Mouse (Mus musculus) lung, postnatal 0 days (tissue): ENCODE measurements at regions not wholly inside any gene's neighbourhood (a gene's known extent, or its start where the extent isn't known, plus 50 kb on each side); places are given as distances from the start of the nearest gene placed in this dataset.

Source experiments
- ATAC-seq: fragments of 200-750 bp; cut with Nextera tagmentation; 2 replicates; pipeline ENCODE4 v1.8.0; 2017; ENCODE audit warnings: moderate library complexity
- DNase-seq: peaks from one replicate; pipeline ENCODE4 v3.0.0-alpha.2; 2016; ENCODE audit warnings: low spot score
- H3K27ac ChIP-seq: fragments of 300-500 bp; sonication (generic); 2 replicates; pipeline ENCODE4 v1.5.1; 2014; ENCODE audit warnings: antibody characterized with exemption, mild to moderate bottlenecking, low read length, mixed read lengths
- H3K27me3 ChIP-seq: fragments of 300-500 bp; sonication (generic); replicated peaks from 2 replicates; pipeline ENCODE4 v1.6.1; 2014; ENCODE audit warnings: low read length, mixed read lengths; ENCODE audit not compliant: insufficient read depth
- H3K36me3 ChIP-seq: fragments of 300-500 bp; sonication (generic); 2 replicates; pipeline ENCODE4 v1.6.1; 2014; ENCODE audit warnings: low read length, mixed read lengths; ENCODE audit not compliant: insufficient read depth
- H3K4me1 ChIP-seq: fragments of 300-500 bp; sonication (generic); 2 replicates; pipeline ENCODE4 v1.6.1; 2014; ENCODE audit warnings: antibody characterized with exemption, low read depth, low read length, mixed read lengths; ENCODE audit not compliant: insufficient read depth
- H3K4me2 ChIP-seq: fragments of 300-500 bp; sonication (generic); replicated peaks from 2 replicates; pipeline ENCODE4 v1.6.1; 2014; ENCODE audit warnings: low read depth, mild to moderate bottlenecking, low read length, moderate library complexity, mixed read lengths
- H3K4me3 ChIP-seq: fragments of 300-500 bp; sonication (generic); 2 replicates; pipeline ENCODE4 v1.5.1; 2014; ENCODE audit warnings: low read depth, low read length
- H3K9ac ChIP-seq: fragments of 300-500 bp; sonication (generic); replicated peaks from 2 replicates; pipeline ENCODE4 v1.6.1; 2014; ENCODE audit warnings: low read depth, mild to moderate bottlenecking
- H3K9me3 ChIP-seq: fragments of 300-500 bp; sonication (generic); 2 replicates; pipeline ENCODE4 v1.6.1; 2016; ENCODE audit warnings: low read length, mixed read lengths
- CTCF ChIP-seq: IDR thresholded peaks from 2 replicates; pipeline ENCODE4 v1.5.1; 2016; ENCODE audit warnings: antibody characterized with exemption, mild to moderate bottlenecking
- EP300 ChIP-seq: IDR thresholded peaks from 2 replicates; pipeline ENCODE4 v1.6.1; 2016; ENCODE audit warnings: antibody characterized with exemption, mild to moderate bottlenecking, control low read depth
- WGBS: fragments of 180-500 bp; shearing (Covaris S2); extraction: QIAGEN DNeasy Blood & Tissue Kit; methylation state at CpG from one replicate; pipeline ENCODE4 v1.1.7; 2014; 5-methylcytosine and 5-hydroxymethylcytosine counted together

GRCm38 (mm10) chr5:42364116-42364515 is 296.4 kb downstream of the Gm16223 start:
- Histone ChIP-seq H3K27me3 (no peaks in the 10 kb centered on the region), H3K4me2 (no peak overlapping the region), H3K4me1 (no peaks in the 10 kb centered on the region), H3K36me3 (no peaks in the 10 kb centered on the region), H3K9me3 (no peaks in the 10 kb centered on the region), H3K9ac (no peak overlapping the region), H3K27ac (no peak overlapping the region), H3K4me3 (no peak overlapping the region)
- TF ChIP-seq CTCF (no peak), EP300 (no peak)
- ATAC-seq = no peak
- DNase-seq = no peak
- 64% methylated on average over 4 of the region's 4 CpGs for WGBS

GRCm38 (mm10) chr5:42387959-42388358 is 320.2 kb downstream of the Gm16223 start:
- no peak overlapping the region for H3K9ac ChIP-seq
- TF ChIP-seq CTCF (no peak), EP300 (no peak)
- no peak for DNase-seq
- H3K36me3 ChIP-seq = no peaks in the 10 kb centered on the region
- no peak overlapping the region for H3K4me3 ChIP-seq
- H3K27me3 ChIP-seq = no peaks in the 10 kb centered on the region
- no peaks in the 10 kb centered on the region for H3K9me3 ChIP-seq
- no peak overlapping the region for H3K27ac ChIP-seq
- H3K4me1 ChIP-seq = no peaks in the 10 kb centered on the region
- ATAC-seq = no peak
- WGBS = 70% methylated on average over 1 of the region's 1 CpGs
- H3K4me2 ChIP-seq = no peak overlapping the region

- DNase-seq (no peak), ATAC-seq (no peak)
- no peaks in the 10 kb centered on the region for H3K27me3 ChIP-seq
- H3K4me1 ChIP-seq = no peaks in the 10 kb centered on the region
- no peaks in the 10 kb centered on the region for H3K36me3 ChIP-seq
- H3K9me3 ChIP-seq = no peaks in the 10 kb centered on the region
- H3K4me3 ChIP-seq = no peak overlapping the region
- H3K27ac ChIP-seq = no peak overlapping the region
- TF ChIP-seq EP300 = no peak
- no peak for TF ChIP-seq CTCF
- no peak overlapping the region for H3K9ac ChIP-seq
- no peak overlapping the region for H3K4me2 ChIP-seq
These were observed 328.9 kb downstream of the Gm16223 start for GRCm38 (mm10) chr5:42396695-42397094.

- no peak overlapping the region for H3K9ac ChIP-seq
- no peak for TF ChIP-seq CTCF
- TF ChIP-seq EP300 = no peak
- DNase-seq (no peak), ATAC-seq (no peak)
- H3K36me3 ChIP-seq = no peaks in the 10 kb centered on the region
- H3K4me1 ChIP-seq = no peaks in the 10 kb centered on the region
- H3K4me2 ChIP-seq = no peak overlapping the region
- no peaks in the 10 kb centered on the region for H3K27me3 ChIP-seq
- no peak overlapping the region for H3K4me3 ChIP-seq
- no peaks in the 10 kb centered on the region for H3K9me3 ChIP-seq
- H3K27ac ChIP-seq = no peak overlapping the region
These were observed 342.2 kb downstream of the Gm16223 start for GRCm38 (mm10) chr5:42409981-42410380.

GRCm38 (mm10) chr5:42412296-42412695 is 344.5 kb downstream of the Gm16223 start:
- H3K4me3 ChIP-seq = no peak overlapping the region
- H3K36me3 ChIP-seq = no peaks in the 10 kb centered on the region
- H3K9me3 ChIP-seq = no peaks in the 10 kb centered on the region
- H3K4me2 ChIP-seq = no peak overlapping the region
- ATAC-seq = no peak
- H3K27me3 ChIP-seq = no peaks in the 10 kb centered on the region
- no peak overlapping the region for H3K27ac ChIP-seq
- H3K9ac ChIP-seq = no peak overlapping the region
- no peaks in the 10 kb centered on the region for H3K4me1 ChIP-seq
- DNase-seq = peak; percentile 65
- WGBS = 17% methylated on average over 1 of the region's 1 CpGs
- no peak for TF ChIP-seq EP300
- peak; percentile 54 for TF ChIP-seq CTCF

GRCm38 (mm10) chr5:42425902-42426301 is 358.1 kb downstream of the Gm16223 start:
- no peaks in the 10 kb centered on the region for H3K36me3 ChIP-seq
- TF ChIP-seq CTCF (no peak), EP300 (no peak)
- no peak overlapping the region for H3K27ac ChIP-seq
- H3K4me1 ChIP-seq = no peaks in the 10 kb centered on the region
- no peak for DNase-seq
- no peak for ATAC-seq
- H3K9ac ChIP-seq = no peak overlapping the region
- no peaks in the 10 kb centered on the region for H3K9me3 ChIP-seq
- WGBS = 79% methylated on average over 3 of the region's 3 CpGs
- no peaks in the 10 kb centered on the region for H3K27me3 ChIP-seq
- no peak overlapping the region for H3K4me3 ChIP-seq
- no peak overlapping the region for H3K4me2 ChIP-seq

- H3K9me3 ChIP-seq = no peaks in the 10 kb centered on the region
- H3K4me2 ChIP-seq = no peak overlapping the region
- ATAC-seq = no peak
- H3K4me3 ChIP-seq = no peak overlapping the region
- H3K4me1 ChIP-seq = no peaks in the 10 kb centered on the region
- WGBS = 79% methylated on average over 3 of the region's 3 CpGs
- no peak overlapping the region for H3K9ac ChIP-seq
- no peak for TF ChIP-seq CTCF
- no peak for TF ChIP-seq EP300
- no peaks in the 10 kb centered on the region for H3K36me3 ChIP-seq
- no peak for DNase-seq
- no peak overlapping the region for H3K27ac ChIP-seq
- no peaks in the 10 kb centered on the region for H3K27me3 ChIP-seq
These were observed 365.4 kb downstream of the Gm16223 start for GRCm38 (mm10) chr5:42433147-42433546.
